Mouse (Mus musculus): ENCODE measurements around the gene Asxl2. TPM values are rescaled to one million over a fixed set of nuclear protein-coding genes. Genes with fewer than 3 reads are reported as not detected.
A peak's percentile ranks its signal among the peaks of the same experiment; 100 is the strongest.

The Asxl2 gene
- polyA plus RNA-seq (2015; fragmentation: Nextera tagmentation; extraction: Ambion mirVana), result 13.2 and 15.7 TPM in 2 replicates

DNA sequence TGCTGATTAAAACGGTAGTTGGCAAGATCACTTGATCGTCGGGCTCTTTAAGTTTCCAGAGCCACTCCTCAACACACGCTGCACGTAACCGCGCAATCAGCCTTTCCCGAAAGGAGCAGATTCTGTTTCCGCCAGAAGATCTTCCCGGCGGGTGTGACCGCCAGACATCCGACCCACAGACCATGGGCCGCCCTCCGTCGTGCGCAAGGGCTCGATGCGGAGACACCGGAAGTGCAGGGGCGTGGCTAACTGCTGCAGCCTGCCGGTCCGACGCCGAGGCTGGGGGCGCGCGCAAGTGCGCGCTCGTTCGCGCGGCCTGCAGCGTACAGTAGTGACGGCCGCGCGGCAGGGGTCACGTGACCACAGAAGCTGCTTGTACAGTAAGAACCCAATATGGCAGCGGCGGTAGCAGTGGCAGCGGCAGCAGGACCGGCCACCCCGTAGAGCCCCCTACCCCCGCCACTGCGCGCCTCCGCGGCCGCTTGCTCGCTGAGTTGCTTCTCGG, at the start of gene Asxl2:
Asxl2 (plus strand) TSS at position 328 of the 505 bp plus-strand sequence.
- Histone ChIP-seq H3K9me3 (ENCODE audit: control insufficient read depth, low read length) (no peaks in the 10 kb centered on the region), H3K4me1 (replicated peaks; ENCODE audit: control insufficient read depth, insufficient read depth, low read length) (peaks cover 16% of the 10 kb centered on the region), H3K4me2 (ENCODE audit: low read length) (peak within 1 kb of the TSS; percentile 59), H3K36me3 (ENCODE audit: control insufficient read depth, insufficient read depth) (no peaks in the 10 kb centered on the region), H3K4me3 (replicated peaks; ENCODE audit: low read length) (peak within 1 kb of the TSS; percentile 99), H3K9ac (replicated peaks; ENCODE audit: low read depth, low read length) (peak within 1 kb of the TSS; percentile 92), H3K27me3 (replicated peaks; ENCODE audit: control insufficient read depth, insufficient read depth, low read length) (no peaks in the 10 kb centered on the region), H3K27ac (ENCODE audit: low read length) (peak within 1 kb of the TSS; percentile 97)
- peak; percentile 94 for ATAC-seq
- under 1% methylated on average over 53 of the region's 53 CpGs for WGBS

DNA sequence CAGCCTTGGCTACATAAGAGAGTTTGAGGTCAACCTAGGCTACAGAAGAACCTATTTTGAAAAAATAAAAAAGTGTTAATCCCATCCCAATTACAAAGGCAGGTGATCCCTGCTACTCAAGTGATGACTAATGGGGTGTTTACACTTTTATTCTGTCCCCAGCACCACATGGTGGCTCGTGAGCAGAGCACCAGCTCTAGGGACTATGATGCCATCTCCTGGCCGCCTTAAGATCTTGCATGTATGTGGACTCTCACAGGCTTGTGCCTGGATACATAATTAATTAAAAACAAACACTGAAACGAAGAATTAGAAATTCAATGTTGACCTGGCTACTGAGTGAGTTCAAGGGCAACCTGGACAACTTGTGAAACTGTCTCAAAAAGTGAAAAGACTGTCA, 49.5 kb upstream of the Asxl2 start:
- Histone ChIP-seq H3K27me3 (replicated peaks; ENCODE audit: control insufficient read depth, insufficient read depth, low read length) (no peaks in the 10 kb centered on the region), H3K9ac (replicated peaks; ENCODE audit: low read depth, low read length) (no peak overlapping the region), H3K4me2 (ENCODE audit: low read length) (no peak overlapping the region), H3K4me3 (replicated peaks; ENCODE audit: low read length) (no peak overlapping the region), H3K36me3 (ENCODE audit: control insufficient read depth, insufficient read depth) (peaks cover 14% of the 10 kb centered on the region), H3K27ac (ENCODE audit: low read length) (no peak overlapping the region), H3K4me1 (replicated peaks; ENCODE audit: control insufficient read depth, insufficient read depth, low read length) (peaks cover 25% of the 10 kb centered on the region), H3K9me3 (ENCODE audit: control insufficient read depth, low read length) (no peaks in the 10 kb centered on the region)
- 18% methylated on average over 3 of the region's 3 CpGs for WGBS
- ATAC-seq, result no peak

DNA sequence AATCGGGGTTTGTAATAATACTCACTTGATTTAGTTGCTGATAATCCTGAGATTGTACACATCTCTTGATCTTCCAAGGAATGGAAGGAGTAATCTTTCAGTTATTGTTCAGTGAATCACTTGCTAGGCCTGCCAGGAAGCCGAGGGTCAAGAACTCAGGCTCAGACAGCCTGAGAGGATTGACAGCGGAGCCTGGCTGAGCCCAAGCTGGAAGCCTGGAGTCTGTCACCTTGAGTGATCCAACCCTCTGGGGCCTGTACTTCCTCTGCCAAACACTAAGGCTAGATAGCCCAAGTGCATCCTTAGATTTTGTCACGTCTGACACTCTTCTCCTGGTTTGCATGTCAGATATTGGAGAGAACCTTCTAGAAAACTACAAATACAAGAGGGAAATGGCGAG, 48.9 kb upstream of the Asxl2 start:
- Histone ChIP-seq H3K9ac (replicated peaks; ENCODE audit: low read depth, low read length) (no peak overlapping the region), H3K4me1 (replicated peaks; ENCODE audit: control insufficient read depth, insufficient read depth, low read length) (peaks cover 19% of the 10 kb centered on the region), H3K36me3 (ENCODE audit: control insufficient read depth, insufficient read depth) (peaks cover 18% of the 10 kb centered on the region), H3K4me3 (replicated peaks; ENCODE audit: low read length) (no peak overlapping the region), H3K27ac (ENCODE audit: low read length) (no peak overlapping the region), H3K27me3 (replicated peaks; ENCODE audit: control insufficient read depth, insufficient read depth, low read length) (no peaks in the 10 kb centered on the region), H3K4me2 (ENCODE audit: low read length) (no peak overlapping the region), H3K9me3 (ENCODE audit: control insufficient read depth, low read length) (no peaks in the 10 kb centered on the region)
- WGBS, result 83% methylated on average over 5 of the region's 5 CpGs
- no peak for ATAC-seq

DNA sequence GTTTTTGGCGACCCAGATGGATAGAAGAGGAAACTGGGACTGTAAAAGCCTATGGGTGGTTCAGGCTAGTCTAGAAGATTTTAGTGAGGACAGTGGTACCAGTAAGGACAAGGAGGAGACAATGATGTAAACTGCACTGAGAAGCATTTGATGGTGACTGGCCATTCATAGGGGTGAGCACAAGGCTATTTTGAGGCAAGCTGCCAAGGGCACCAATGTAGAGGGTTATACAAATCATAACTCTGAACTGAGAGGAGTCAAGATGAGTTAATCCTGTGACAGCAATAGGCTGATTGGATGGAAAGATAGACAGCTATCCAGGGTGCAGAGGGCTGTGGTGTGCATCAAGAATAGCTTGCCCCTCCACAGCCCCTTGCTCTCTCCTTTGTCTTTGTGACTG, 41.8 kb upstream of the Asxl2 start:
- Histone ChIP-seq H3K36me3 (ENCODE audit: control insufficient read depth, insufficient read depth) (peaks cover 30% of the 10 kb centered on the region), H3K4me1 (replicated peaks; ENCODE audit: control insufficient read depth, insufficient read depth, low read length) (peaks cover 18% of the 10 kb centered on the region), H3K9me3 (ENCODE audit: control insufficient read depth, low read length) (no peaks in the 10 kb centered on the region), H3K9ac (replicated peaks; ENCODE audit: low read depth, low read length) (no peak overlapping the region), H3K27me3 (replicated peaks; ENCODE audit: control insufficient read depth, insufficient read depth, low read length) (no peaks in the 10 kb centered on the region), H3K27ac (ENCODE audit: low read length) (no peak overlapping the region; the same call in 1 of the 2 replicates), H3K4me3 (replicated peaks; ENCODE audit: low read length) (no peak overlapping the region), H3K4me2 (ENCODE audit: low read length) (no peak overlapping the region)
- no peak for ATAC-seq
- 76% methylated on average over 1 of the region's 1 CpGs for WGBS

DNA sequence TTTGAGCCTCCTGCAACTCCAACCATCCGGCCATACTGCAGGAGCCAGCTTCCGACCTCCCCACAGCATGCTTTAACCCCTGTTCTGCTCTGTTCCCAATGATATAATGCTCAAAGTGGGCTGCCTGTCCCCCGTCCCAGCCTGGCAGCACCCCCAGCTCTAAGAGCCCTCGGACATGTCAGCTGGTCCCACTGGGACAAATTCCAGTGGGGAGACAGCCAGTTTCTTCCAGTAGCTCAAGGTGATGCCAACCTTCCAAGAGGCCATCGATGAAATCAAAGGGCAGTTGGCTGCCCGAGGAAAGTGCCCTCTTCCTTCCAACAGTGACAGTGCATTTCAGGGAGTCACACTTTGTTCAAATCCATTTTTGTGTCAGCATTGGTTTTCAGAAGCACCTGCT, 41.4 kb upstream of the Asxl2 start:
- Histone ChIP-seq H3K36me3 (ENCODE audit: control insufficient read depth, insufficient read depth) (peaks cover 33% of the 10 kb centered on the region), H3K4me3 (replicated peaks; ENCODE audit: low read length) (no peak overlapping the region)
- ATAC-seq, result no peak

DNA sequence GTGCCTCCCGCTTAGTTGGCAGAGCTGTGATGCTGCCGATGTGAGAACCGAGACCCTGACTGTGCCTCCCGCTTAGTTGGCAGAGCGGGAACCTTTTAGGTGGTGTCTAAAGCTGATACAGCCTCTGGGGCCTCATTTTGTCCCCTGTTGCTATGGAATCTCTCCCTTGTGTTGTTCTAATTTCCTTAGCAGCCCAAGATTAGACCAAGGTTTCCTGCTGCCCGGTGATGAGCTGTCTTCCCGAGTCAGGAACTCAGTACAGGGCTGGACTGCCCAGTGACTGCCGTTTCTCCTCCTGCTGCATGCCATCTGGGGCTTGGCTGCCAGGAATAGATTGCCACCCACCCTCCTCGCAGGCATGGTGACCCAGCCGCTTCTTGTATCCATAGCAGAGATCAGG, 40.7 kb upstream of the Asxl2 start:
- WGBS, result 29% methylated on average over 10 of the region's 10 CpGs
- H3K27me3 ChIP-seq (replicated peaks; ENCODE audit: control insufficient read depth, insufficient read depth, low read length), result no peaks in the 10 kb centered on the region

More for the DNA sequence above, 41.4 kb upstream of the Asxl2 start:
- H3K27ac ChIP-seq (ENCODE audit: low read length), result no peak overlapping the region
- 0 out of 2 replicates have a peak overlapping the region, but pooled peaks have one; percentile 17 for H3K9ac ChIP-seq (replicated peaks; ENCODE audit: low read depth, low read length)
- H3K4me2 ChIP-seq (ENCODE audit: low read length), result no peak overlapping the region
- WGBS, result 65% methylated on average over 6 of the region's 6 CpGs
- H3K4me1 ChIP-seq (replicated peaks; ENCODE audit: control insufficient read depth, insufficient read depth, low read length), result peaks cover 18% of the 10 kb centered on the region
- H3K27me3 ChIP-seq (replicated peaks; ENCODE audit: control insufficient read depth, insufficient read depth, low read length), result no peaks in the 10 kb centered on the region
- no peaks in the 10 kb centered on the region for H3K9me3 ChIP-seq (ENCODE audit: control insufficient read depth, low read length)

DNA sequence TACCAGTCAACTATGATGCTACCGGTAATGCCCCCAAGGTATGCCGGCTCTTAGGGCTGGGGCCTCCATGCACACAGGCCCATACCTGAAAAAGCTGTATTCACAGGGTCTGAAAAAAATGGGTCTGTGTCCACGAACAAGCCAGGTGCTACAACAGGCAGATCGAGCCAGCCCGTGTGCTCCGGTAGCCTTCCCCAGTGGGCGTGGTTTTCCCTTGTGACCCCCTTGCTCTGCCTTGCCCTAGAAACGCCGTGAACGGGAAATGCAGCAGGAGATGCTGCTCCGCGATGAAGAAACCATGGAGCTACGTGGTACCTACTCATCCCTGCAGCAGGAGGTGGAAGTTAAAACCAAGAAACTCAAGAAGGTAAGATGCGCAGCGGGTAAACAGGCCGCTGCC, 38.8 kb upstream of the Asxl2 start:
- H3K9ac ChIP-seq (replicated peaks; ENCODE audit: low read depth, low read length), result no peak overlapping the region
- H3K9me3 ChIP-seq (ENCODE audit: control insufficient read depth, low read length), result no peaks in the 10 kb centered on the region
- no peak overlapping the region for H3K4me2 ChIP-seq (ENCODE audit: low read length)
- no peak overlapping the region for H3K4me3 ChIP-seq (replicated peaks; ENCODE audit: low read length)
- peaks cover 18% of the 10 kb centered on the region for H3K4me1 ChIP-seq (replicated peaks; ENCODE audit: control insufficient read depth, insufficient read depth, low read length)
- 95% methylated on average over 16 of the region's 16 CpGs for WGBS
- peaks cover 25% of the 10 kb centered on the region for H3K36me3 ChIP-seq (ENCODE audit: control insufficient read depth, insufficient read depth)
- H3K27me3 ChIP-seq (replicated peaks; ENCODE audit: control insufficient read depth, insufficient read depth, low read length), result no peaks in the 10 kb centered on the region
- no peak overlapping the region for H3K27ac ChIP-seq (ENCODE audit: low read length)
- no peak for ATAC-seq

More for the DNA sequence above, 40.7 kb upstream of the Asxl2 start:
- Histone ChIP-seq H3K9ac (replicated peaks; ENCODE audit: low read depth, low read length) (no peak overlapping the region), H3K27ac (ENCODE audit: low read length) (peak overlapping the region; percentile 33), H3K4me3 (replicated peaks; ENCODE audit: low read length) (no peak overlapping the region), H3K4me2 (ENCODE audit: low read length) (no peak overlapping the region), H3K4me1 (replicated peaks; ENCODE audit: control insufficient read depth, insufficient read depth, low read length) (peaks cover 18% of the 10 kb centered on the region), H3K36me3 (ENCODE audit: control insufficient read depth, insufficient read depth) (peaks cover 33% of the 10 kb centered on the region), H3K9me3 (ENCODE audit: control insufficient read depth, low read length) (no peaks in the 10 kb centered on the region)
- ATAC-seq, result peak; percentile 11; the same call in 1 of the 2 replicates

DNA sequence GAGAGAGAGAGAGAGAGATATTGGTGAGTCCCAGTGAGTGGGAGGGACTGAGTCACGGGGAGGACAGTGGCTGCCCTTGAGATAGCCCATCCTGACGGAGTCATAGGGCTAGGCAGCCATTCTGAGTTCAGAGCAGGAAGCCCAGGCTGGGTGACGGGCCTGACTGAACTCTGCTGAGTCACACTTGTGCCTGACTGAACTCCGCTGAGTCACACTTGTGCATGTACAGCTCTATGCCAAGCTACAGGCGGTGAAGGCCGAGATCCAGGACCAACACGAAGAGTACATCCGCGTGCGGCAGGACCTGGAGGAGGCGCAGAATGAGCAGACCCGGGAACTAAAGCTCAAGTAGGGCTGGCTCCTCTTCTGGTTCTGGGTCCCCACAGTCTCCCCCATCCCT, 37.3 kb upstream of the Asxl2 start:
- no peak overlapping the region for H3K9ac ChIP-seq (replicated peaks; ENCODE audit: low read depth, low read length)
- no peak overlapping the region for H3K4me2 ChIP-seq (ENCODE audit: low read length)
- ATAC-seq, result no peak
- H3K27me3 ChIP-seq (replicated peaks; ENCODE audit: control insufficient read depth, insufficient read depth, low read length), result no peaks in the 10 kb centered on the region
- no peaks in the 10 kb centered on the region for H3K9me3 ChIP-seq (ENCODE audit: control insufficient read depth, low read length)
- no peak overlapping the region for H3K27ac ChIP-seq (ENCODE audit: low read length)
- 88% methylated on average over 12 of the region's 12 CpGs for WGBS
- H3K4me3 ChIP-seq (replicated peaks; ENCODE audit: low read length), result no peak overlapping the region
- peaks cover 18% of the 10 kb centered on the region for H3K4me1 ChIP-seq (replicated peaks; ENCODE audit: control insufficient read depth, insufficient read depth, low read length)
- H3K36me3 ChIP-seq (ENCODE audit: control insufficient read depth, insufficient read depth), result peaks cover 22% of the 10 kb centered on the region

DNA sequence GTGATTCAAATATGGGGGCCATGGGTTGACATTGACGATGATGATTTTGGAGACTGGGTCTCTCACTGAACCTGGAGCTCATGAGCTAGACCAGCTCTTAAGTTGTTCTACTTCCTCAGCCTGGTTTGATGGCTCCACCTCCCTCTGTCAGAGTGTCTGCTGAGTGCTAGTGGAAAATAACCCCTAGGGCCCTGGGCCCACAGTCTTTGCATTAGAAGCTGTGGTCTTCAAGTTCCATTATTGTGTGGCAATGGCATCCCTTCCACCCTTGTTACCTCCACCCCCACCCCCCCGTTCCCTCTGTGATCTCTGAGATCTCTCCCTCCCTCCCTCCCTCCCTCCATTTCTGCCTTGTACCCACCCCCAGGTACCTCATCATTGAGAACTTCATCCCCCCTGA, 36.6 kb upstream of the Asxl2 start:
- Histone ChIP-seq H3K27me3 (replicated peaks; ENCODE audit: control insufficient read depth, insufficient read depth, low read length) (no peaks in the 10 kb centered on the region), H3K27ac (ENCODE audit: low read length) (no peak overlapping the region), H3K9ac (replicated peaks; ENCODE audit: low read depth, low read length) (no peak overlapping the region), H3K4me3 (replicated peaks; ENCODE audit: low read length) (no peak overlapping the region), H3K36me3 (ENCODE audit: control insufficient read depth, insufficient read depth) (peaks cover 26% of the 10 kb centered on the region), H3K4me2 (ENCODE audit: low read length) (no peak overlapping the region), H3K4me1 (replicated peaks; ENCODE audit: control insufficient read depth, insufficient read depth, low read length) (peaks cover 12% of the 10 kb centered on the region), H3K9me3 (ENCODE audit: control insufficient read depth, low read length) (no peaks in the 10 kb centered on the region)
- ATAC-seq, result no peak
- WGBS, result 94% methylated on average over 1 of the region's 2 CpGs
